Mouse (Mus musculus) G1E-ER4 (cell line): ENCODE measurements around the gene Trim33. TPM values are rescaled to one million over a fixed set of nuclear protein-coding genes. Genes with fewer than 3 reads are reported as not detected.

ENCODE experiments used
- GATA1 ChIP-seq: IDR thresholded peaks from one replicate; pipeline ENCODE4 v1.8.0; 2012; ENCODE audit warnings: low read length, inconsistent platforms
- polyA plus RNA-seq: library from polyadenylated mRNA; stranded (reverse); fragments of >175 nt; gene quantifications from 2 replicates; pipeline ENCODE4 v1.2.3, GENCODE M21; 2012

Trim33 gene
- polyA plus RNA-seq, 1 experiment = 8.0 TPM

DNA sequence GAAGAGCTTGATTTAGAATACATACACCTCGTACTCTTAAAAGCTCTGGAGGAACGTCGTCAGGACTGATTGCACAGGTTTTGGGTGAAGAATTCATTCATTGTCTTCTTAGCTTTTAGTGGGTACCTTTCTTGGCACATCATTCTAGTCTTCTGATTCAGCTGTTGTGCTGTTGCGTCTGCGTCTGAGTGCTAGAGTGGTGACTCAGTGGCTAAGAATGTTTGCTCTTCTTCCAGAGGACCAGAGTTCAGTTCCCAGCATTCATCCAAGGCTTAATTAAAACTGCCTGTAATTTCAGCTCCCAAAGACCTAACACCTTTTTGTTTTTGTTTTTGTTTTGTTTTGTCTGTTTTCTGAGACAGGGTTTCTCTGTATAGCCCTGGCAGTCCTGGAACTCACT, 30.2 kb downstream of the Trim33 start:
- no peak for TF ChIP-seq GATA1

DNA sequence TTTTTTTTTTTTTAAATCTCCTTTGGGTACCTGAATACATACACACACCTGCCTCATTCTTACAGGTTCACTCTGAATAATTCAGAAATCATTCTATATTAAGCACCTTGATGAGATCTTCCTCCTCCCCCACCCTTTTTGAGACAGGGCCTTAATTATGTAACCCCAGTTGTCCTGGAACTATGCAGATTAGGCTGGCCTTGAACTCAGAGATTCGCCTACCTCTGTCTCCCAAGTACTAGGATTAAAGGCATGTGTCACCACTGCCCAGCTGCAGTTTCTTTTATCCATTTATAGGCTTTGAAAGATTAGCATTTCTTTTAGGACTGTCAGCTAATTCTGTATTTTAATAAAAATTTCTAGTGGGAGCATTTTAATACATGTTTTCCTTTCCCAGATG, 30.7 kb downstream of the Trim33 start:
- TF ChIP-seq GATA1 = no peak

DNA sequence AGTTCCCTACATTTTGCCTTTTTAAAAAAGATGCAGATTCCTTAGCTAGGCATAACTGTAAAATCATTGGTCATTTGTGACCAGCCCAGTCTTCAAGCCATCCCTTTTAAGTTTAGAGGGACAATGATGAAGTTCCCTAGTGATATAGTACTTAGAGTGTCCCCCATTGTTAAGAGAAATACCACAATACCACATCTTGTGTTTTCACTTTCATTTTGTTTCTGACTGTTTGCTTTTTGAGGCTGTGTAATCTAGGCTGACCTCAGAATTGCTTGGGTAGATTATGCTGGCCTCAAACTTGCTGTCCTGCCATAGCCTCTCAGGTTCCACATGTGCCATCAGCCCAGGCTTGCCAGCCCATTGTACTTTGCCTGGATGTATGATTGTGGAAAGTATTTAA, 35.2 kb downstream of the Trim33 start:
- TF ChIP-seq GATA1 = no peak

DNA sequence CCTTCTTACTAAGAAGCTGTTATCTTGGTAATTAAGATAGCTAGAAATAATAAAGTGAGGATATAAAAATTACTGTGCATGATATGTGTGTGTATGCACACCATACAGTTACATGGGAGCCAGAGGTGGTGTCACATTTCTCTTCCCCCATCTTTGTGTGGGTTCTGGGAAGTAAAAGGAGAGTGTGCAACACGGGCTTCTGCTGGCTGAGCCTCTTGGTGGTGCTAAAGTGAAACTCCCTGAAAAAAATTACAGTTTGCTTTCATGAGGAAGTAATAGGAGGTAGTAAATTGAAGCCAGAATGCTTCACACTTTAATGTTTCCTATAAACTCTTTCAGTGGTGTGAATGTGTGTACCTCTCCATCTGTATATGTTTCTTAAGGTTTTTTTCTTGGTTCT, 56.3 kb downstream of the Trim33 start:
- TF ChIP-seq GATA1 = no peak

DNA sequence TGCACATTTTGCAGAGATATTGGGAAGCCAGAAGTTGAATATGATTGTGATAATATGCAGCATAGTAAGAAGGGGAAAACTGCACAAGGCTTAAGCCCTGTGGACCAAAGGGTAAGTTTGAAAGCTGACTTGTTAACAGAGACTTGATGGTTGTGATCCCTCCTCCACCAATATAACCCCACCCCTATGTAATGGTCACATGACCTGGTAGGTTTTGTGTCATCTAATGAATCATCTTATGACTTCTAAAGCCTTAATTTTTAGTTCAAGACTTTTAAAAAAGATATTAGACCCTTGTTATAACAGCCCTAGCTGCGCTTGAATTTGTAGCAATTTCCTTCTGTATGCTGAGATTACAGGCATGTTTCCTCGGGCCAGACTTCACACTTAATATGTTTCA, 67.6 kb downstream of the Trim33 start:
- TF ChIP-seq GATA1 = no peak

DNA sequence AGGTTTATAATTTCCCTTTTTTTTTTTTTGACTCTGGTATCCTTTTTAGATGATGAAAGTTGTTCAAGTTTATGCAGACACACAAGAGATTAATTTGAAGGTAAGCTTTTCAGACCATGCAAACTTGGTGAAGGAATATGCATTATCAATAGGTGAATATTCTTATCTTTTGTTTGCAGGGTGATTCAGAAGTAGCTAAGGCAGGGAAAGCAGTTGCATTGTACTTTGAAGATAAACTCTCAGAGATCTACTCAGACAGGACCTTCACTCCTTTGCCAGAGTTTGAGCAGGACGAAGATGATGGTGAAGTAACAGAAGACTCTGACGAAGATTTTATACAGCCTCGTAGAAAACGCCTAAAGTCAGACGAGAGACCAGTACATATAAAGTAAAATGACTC, 74.4 kb downstream of the Trim33 start:
- TF ChIP-seq GATA1 = peak; percentile 55

DNA sequence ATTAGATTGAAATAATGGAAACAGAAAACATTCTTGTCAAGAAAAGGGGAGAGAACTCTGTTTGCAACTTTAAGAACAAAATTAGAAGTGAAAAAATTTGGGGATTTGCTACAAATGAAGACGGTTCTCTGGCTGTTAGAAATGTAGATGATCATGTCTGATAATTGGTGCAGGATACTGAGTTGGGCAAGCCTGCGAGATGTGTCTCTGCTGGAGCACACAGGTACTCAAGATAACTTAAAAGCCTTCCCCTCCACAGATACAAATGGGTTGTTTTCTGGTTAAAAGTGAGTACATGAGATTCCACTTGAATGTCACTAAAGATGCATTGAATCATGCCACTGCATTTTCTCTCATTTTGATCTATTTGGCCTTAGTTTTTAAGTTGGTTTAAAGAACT, 74.9 kb downstream of the Trim33 start:
- TF ChIP-seq GATA1 = no peak

DNA sequence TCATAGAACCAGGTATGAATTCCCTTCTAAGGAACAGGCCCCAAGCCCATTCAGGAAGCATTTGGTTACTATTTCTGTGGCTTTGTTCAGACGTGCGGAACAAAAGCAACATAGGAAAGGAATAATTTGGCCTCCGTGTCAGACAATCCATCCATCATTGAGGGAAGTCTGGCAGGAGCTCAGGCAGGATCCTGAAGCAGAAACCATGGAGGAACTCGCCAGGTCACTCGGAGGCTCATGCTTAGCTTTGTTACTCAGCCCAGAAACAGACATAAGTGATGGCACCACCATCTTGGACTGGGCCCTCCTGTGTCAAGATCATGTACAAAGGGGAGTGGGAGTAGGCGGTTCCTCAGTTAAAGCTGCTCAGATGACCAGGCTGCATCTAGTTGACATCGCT, 82.1 kb downstream of the Trim33 start:
- TF ChIP-seq GATA1 = no peak

DNA sequence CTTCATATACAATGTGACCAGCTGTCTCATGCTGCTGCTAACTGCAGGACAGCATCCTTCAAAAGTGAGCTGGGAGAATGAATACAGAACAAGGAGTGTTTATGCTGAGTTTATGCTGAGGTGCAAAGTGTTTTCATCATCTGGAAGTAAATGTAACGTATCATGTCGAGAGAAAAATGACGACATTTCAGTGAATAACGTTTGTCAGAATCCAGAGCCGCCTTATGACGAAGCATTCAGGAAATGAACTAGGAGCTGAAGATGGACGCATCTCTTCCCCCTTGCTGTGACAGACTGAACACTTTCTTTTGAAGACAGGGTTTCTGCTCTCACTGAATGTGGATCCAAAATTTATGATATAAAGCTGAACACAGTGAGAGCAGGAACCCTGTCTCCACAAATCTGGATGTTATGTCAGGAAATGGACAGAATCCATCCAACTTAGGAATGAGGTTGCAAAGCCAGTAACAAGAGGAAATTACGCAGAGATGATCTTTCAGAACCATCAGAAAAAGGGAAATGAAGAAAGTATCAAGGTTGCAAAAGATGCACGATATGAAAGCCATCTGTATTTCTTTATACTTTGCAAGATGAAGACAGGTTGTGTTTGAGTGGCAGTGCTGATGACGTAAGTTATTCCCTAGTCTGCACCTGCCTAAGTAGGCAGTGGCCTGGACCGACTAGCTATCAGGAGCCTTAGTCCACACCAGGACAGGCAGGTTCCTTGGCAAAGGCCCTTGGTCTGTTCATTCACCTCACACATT, 85.3 kb downstream of the Trim33 start:
- no peak for TF ChIP-seq GATA1

DNA sequence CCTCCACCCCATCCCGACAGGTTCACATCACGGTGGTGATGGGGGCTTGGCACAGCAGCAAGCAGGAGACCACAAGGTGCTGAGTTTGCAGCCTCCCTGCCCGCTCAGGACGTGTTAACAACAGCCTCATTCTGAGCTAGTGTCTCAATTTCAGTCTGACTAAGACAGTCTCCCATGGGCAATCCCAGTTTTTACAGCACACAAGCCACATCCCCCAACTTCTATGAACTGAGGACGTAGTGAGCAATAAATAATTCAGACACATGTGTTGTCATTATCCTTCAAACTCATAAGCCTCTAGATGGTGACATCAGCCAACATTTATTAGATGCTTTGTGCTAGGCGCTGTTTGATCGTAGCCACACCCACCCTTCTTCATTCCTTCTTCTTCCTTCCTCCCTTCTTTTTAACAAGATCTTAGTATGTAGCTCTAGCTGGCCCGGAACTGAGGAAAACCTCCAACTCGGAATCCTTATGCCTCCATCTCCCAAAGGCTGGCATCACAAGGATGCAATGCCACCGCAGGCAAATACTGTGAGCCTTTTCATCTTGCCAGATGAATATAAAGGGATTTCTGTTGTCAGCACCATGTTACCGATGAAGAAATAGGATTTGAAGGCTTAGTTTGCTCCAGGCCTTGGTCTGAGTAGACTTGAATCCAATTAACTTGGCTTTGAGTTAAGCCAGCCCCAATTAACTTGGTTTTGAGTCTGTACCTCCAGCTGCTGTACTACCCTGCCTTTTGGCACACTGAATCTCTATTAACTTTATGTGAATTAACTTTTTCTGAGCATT, 88.3 kb downstream of the Trim33 start:
- no peak for TF ChIP-seq GATA1

DNA sequence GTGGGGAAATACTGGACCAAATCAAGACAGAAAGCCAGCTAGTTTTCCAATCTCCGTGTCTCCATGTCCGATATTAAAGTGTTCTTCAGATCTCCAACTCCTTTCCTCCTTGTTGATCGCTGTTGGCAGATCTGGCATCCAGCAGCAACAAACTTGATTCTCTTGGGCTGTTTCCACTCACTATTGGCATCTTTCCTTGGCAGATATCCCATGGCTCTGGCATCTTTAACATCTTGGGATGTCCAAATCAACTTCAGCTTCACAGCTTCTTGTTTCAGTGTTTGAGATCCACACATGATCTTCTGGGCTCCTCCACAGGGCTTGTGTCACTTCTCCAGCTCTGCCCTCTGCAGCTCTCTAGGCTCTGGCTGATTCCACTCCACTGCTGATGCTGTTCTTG, 89.6 kb downstream of the Trim33 start:
- TF ChIP-seq GATA1 = no peak

DNA sequence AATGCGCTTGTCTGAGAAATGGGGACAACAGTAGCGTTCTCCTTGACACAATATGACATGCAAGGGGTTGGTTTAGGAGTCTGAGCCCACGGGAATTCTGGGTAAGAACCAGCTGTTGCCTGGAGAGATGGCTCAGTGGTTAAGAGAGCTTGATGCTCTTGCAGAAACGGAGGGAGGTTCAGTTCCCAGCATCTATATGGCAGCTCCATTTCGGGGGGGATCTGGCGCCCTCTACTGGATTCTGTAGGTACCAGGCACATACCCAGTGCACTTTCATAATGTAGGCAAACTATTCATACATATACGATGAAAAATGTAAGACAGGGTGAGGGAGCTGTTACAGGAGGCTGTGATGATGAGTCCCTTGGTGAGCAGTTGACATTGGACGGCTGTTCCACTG, 94.9 kb downstream of the Trim33 start:
- TF ChIP-seq GATA1 = no peak

DNA sequence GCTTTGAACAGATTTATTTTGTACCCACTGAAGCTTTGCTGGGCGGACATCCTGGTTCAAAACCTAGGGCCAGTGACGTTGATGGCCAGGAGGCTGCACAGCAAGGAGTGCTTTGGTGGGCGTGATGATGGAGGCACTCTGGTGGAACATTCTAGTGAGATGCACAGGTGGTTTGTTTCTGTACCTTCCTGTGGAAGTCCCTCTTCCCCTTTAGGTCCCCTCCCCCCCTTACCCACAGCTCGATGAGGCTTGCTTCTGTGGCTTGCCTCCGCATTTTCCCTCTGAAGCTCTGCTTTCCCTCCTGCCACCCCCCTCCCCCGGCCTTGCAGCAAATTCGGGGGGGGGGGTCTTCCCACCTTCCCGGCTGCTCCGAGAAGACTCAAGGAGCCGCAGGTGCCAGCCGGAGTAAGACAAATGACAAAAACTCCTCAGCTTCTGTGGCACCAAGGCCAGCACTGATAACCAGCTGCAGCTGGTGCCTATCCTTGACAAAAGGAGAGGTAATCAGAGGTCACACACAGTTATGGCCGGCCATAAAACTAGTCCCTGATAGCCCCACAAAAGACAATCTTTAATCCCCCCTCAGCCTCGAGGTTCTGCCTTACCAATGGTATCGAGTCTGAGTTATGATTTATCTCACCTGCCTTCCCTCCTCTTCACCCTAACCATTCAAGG, 96.2 kb downstream of the Trim33 start:
- peak; percentile 68 for TF ChIP-seq GATA1

DNA sequence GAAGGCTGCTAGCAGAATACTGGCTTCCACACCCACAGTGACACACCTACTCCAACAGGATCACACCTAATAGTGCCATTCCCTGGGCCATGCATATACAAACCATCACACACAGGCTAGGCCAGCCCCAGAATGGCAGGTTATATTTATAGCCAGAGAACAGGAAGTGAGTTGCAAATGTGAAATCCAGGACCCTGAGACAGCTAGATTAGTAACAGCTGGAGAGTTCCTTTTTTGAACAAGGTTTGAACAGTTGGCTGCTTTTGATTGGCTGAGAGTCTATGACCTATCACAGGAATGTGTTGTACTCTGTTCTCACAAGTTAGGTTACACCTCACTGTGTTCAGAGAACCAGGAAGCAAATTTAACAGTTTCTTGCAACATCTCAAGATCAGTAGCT, 98.9 kb downstream of the Trim33 start:
- TF ChIP-seq GATA1 = no peak

DNA sequence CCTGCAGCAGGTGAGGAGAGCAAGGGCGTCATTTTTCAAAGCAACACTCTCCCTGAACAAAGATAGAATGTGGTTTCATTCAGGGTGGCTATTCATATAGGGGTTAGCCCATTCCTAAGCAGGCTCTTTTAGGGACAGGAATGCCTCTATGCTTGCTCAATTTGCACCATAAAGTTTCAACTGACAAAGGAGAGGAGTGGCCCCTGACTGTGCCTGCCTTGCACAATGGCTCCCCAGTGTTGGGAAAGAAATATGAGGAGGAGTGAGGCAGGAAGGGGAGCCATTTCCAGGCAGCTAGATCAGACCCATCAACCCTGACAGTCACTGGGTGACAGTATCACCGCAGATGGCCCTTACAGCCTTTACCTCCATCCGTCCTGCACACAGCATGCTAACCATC, 100.3 kb downstream of the Trim33 start:
- TF ChIP-seq GATA1 = no peak

DNA sequence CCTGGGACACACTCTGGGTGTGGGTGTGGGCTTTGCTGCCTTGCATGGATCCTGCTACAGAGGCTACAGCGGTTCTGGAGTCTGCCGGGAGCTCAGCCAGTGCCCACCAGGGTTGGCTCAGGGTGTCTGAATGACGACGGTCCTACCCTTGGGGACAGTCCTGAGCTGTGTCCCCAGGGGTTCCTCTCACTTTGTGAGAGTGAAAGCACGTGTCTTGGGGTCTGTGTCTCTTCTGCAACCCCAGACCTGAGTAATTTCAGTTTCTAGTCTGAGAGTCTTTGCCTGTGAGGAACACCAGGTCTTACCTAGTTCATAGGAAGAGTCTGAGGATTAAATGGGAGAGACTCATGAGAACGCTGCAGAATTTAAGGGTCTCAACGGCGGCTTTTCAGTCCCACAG, 101.7 kb downstream of the Trim33 start:
- no peak for TF ChIP-seq GATA1
